Mouse (Mus musculus) layer of hippocampus, adult 8-10 months (tissue): ENCODE measurements at regions not wholly inside any gene's neighbourhood (a gene's known extent, or its start where the extent isn't known, plus 50 kb on each side); places are given as distances from the start of the nearest gene placed in this dataset.
"Not testable (repeated sequence)": the region's sequence is repeated elsewhere in the genome, so short reads cannot be mapped to it uniquely, and the experiment has no call there.

Source experiments
- DNase-seq, 2 experiments: peaks; one replicate each; pipeline ENCODE4 v3.0.0; 2022; ENCODE audit warnings: low spot score in 2 of 2

GRCm38 (mm10) chr14:54014628-54015027 lies 239.3 kb downstream of the Dad1 start:
- DNase-seq = no peak

- DNase-seq = peak; percentile 45 to 56
These were observed 251.8 kb downstream of the Dad1 start for GRCm38 (mm10) chr14:54002083-54002482.

- DNase-seq = no peak
These were observed 253.4 kb downstream of the Dad1 start for GRCm38 (mm10) chr14:54000527-54000926.

- no peak for DNase-seq
These were observed 260.5 kb downstream of the Dad1 start for GRCm38 (mm10) chr14:53993427-53993826.

DNA sequence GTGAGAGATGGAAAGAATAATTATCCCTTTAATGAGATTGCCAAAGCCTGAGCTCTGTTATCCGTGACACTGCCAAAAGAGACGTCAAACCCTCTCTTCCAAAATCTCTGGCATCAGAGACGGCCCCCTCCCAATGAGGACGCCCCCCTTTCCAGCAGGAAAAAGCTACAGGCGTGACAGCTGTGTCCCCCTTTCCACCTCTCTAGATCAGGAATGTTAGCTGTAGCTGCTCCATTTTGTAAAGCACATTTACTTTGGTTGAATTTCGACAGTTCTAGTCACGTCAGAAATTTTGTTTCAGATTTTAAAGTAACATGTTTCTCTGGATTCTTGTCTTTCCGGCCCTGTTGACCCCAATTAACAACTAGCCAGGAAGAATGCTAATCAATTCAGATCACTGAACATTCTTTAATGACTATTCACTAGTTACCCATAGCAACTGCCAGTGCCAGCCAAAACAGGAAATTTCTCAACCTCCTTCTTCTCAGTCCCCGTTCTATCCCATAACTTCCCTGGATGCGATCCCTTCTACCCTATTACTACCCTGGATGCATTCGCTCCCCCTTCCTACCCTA lies 261.1 kb downstream of the Dad1 start:
- peak in 1 of 2 experiments; percentile 12 for DNase-seq

DNA sequence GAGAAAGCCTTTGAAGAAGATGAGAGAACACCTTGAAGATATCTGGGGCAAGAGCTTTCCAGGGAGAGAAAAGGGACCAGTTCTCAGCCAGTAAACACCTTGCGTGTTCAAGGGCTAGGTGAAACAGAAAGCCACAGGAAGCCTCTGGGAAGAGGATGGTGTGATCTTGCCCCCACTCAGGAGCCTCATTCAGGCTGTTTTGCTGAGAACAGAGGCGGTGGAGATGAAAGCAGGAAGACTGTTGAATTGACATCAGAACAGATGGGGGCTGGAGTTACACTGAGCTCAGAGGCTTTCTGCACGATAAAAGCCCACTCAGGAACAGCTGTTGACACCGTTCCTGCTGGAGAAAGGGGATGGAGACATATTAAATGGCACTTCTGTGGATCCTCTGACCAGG lies 262.5 kb downstream of the Dad1 start:
- no peak for DNase-seq

DNA sequence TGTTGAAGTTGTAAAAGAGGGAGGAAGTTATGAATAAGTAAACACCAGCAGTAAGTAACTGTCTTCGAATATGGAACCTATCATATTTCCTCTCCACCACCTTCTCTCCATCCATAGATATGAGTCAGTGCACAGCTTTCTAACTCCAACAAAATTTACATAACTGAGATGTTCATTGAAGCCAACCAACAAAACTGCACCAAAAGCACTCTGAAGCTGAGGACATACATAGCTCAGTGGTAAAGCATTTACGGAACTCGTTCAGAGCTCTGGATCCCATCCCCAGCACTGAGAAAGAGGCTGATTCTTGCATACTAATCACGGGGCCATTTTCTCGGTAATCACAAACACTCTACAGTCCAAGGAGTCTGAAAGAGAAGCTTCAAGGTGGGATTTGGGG lies 273.1 kb downstream of the Dad1 start:
- DNase-seq = no peak

- not testable (repeated sequence) for DNase-seq
These were observed 292.5 kb downstream of the Dad1 start for GRCm38 (mm10) chr14:53961426-53961825.

- no peak for DNase-seq
These were observed 293.1 kb downstream of the Dad1 start for GRCm38 (mm10) chr14:53960779-53961178.

DNA sequence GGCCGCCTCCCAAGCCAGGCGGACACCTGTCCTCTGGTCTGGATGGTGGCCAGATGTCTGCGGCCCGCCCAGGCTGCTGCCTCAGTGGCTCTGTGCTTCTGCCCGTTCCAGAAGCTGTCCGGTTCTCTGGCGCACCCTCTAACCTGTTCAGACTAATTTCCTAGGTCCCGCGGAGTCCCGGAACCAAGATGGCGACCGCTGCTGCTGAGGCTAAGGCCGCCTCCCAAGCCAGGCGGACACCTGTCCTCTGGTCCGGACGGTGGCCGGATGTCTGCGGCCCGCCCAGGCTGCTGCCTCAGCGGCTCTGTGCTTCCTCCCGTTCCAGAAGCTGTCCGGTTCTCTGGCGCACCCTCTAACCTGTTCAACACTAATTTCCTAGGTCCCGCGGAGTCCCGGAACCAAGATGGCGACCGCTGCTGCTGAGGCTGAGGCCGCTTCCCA lies 318.1 kb downstream of the Dad1 start:
- DNase-seq = peak; percentile 67 to 79

- DNase-seq = peak; percentile 58 to 79
These were observed 318.6 kb downstream of the Dad1 start for GRCm38 (mm10) chr14:53935336-53935735.

- no peak for DNase-seq
These were observed 343.0 kb downstream of the Dad1 start for GRCm38 (mm10) chr14:53910871-53911270.

GRCm38 (mm10) chr14:53904578-53904977 lies 349.3 kb downstream of the Dad1 start:
- DNase-seq = no peak

- DNase-seq = peak in 1 of 2 experiments; percentile 18
These were observed 352.8 kb downstream of the Dad1 start for GRCm38 (mm10) chr14:53901103-53901502.

- DNase-seq = no peak
These were observed 372.6 kb downstream of the Dad1 start for GRCm38 (mm10) chr14:53881304-53881703.

DNA sequence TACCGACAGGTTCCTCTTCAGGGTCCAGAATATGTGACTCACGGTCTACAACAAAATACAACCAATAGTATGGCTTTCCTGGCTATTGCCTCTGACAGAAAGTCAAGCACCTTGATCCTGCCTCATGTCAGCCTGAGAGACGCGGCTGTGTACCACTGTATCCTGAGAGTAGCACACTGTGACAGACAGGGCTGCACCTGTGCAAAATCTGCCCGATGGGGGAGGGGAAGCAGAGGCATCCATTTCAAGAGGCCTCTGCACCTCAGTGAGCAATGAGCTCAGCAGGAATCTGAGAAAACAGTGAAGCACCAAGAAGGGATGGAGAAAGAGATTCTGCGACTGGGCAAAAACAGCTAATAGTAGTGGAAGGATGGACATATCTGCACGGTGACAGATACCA lies 377.3 kb downstream of the Dad1 start:
- no peak for DNase-seq

GRCm38 (mm10) chr14:53875736-53876135 lies 378.2 kb downstream of the Dad1 start:
- DNase-seq = no peak

- DNase-seq = no peak
These were observed 406.9 kb downstream of the Dad1 start for GRCm38 (mm10) chr14:53847049-53847448.

GRCm38 (mm10) chr14:53845646-53846045 lies 408.3 kb downstream of the Dad1 start:
- DNase-seq = no peak

DNA sequence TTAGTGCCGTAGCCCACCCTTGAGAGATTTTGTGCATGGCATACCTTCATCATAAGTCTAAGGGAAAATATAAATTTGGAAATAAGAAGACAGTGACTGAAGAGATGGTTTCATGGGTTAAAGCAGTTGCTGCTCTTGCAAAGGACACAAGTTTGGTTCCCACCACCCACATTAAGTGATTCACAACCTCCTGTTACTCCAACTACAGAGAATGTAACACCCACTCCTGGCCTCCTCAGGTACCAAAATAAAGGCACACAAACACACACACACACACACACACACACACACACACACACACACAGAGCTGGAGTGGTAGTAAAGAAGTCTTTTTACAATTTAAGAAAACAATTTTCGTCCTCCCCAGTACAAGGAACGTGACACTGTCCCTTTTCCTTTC lies 421.4 kb downstream of the Dad1 start:
- no peak for DNase-seq

- DNase-seq = no peak
These were observed 422.3 kb downstream of the Dad1 start for GRCm38 (mm10) chr14:53831651-53832050.

DNA sequence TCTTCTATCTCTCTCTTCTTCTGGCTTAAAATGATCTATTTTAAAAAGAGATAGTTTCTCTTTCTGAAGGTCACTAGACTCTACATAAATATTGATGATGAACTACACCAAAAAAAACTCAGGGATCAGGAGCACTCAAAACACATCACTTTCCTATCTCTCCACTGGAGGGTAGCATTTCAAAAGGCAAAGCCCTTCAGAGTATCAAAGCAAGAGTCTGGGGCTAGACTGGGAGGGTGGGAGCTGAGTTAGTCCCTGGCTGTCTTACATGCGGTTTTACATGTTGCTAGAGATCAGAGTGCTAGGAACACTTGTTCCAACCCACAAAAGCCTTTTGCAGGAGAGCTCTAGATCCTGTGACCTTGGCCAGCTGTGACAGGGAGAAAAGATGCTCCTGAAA lies 423.2 kb downstream of the Dad1 start:
- DNase-seq = no peak

DNA sequence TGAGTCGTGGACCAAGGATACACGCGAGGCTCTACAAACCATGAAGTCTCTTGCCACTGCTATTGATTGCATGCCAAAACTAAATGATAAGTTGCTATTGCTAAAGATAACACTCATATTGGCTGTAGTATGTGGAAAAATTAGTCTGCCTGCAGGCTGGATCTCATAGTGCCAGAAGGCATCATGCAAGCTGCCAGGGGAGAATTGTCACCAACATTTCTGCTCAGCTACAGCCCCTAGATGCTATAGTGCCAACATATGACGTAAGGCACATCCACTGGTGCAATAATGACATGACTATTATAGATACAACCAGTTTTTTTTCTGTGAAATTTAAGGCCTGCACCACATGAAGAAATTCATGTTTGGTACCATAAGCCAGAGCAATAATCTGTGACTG lies 427.1 kb downstream of the Dad1 start:
- DNase-seq = peak; percentile 8 to 22

GRCm38 (mm10) chr14:53806231-53806630 lies 447.7 kb downstream of the Dad1 start:
- peak; percentile 14 to 74 for DNase-seq
